Mouse (Mus musculus) C2C12 (cell line): ENCODE results near the gene Pla2g15.

Experiments used
- CEBPB ChIP-seq: IDR thresholded peaks from one replicate; pipeline ENCODE4 v1.6.1; 2011; ENCODE audit warnings: low read depth, mild to moderate bottlenecking, control low read depth, moderate library complexity
- CTCF ChIP-seq: IDR thresholded peaks from one replicate; pipeline ENCODE4 v1.5.1; 2011; ENCODE audit not compliant: control insufficient read depth, insufficient read depth, insufficient read length
- MAX ChIP-seq: IDR thresholded peaks from one replicate; pipeline ENCODE4 v1.6.1; 2011; ENCODE audit warnings: mild to moderate bottlenecking, control low read depth
- MYOD1 ChIP-seq: IDR thresholded peaks from one replicate; pipeline ENCODE4 v1.6.1; 2011; ENCODE audit warnings: low read depth; ENCODE audit not compliant: control insufficient read depth, insufficient read length
- USF1 ChIP-seq: IDR thresholded peaks from one replicate; pipeline ENCODE4 v1.6.1; 2011; ENCODE audit warnings: low read depth, mild to moderate bottlenecking, control low read depth, moderate library complexity

GRCm38 (mm10) chr8:106158381-106158780, 8.2 kb downstream of the Pla2g15 start:
- no peak for TF ChIP-seq CTCF
- no peak for TF ChIP-seq USF1
- TF ChIP-seq MYOD1, result no peak
- TF ChIP-seq CEBPB, result no peak
- no peak for TF ChIP-seq MAX
